Mouse (Mus musculus) T-helper 2 cell (primary cell): Measurements from ENCODE around the gene Pnmal1.

Experiments used
- in situ Hi-C: fragments of 300-600 bp; cut with MboI, MseI; formaldehyde crosslinking; loops from one replicate; pipeline ENCODE4 v1.15.1; 2025; ENCODE audit warnings: high pct_unique_total_duplicates

The Pnmal1 gene

GRCm38 (mm10) chr7:16959539-16960187 is at the start of gene Pnmal1:
Gene Pnmal1, plus strand, starts transcription at chr7:16959679.
- in situ Hi-C loops = no loop called here

- in situ Hi-C loops = no loop called here
Measured at GRCm38 (mm10) chr7:16909909-16910308, 49.6 kb upstream of the Pnmal1 start.

GRCm38 (mm10) chr7:16911904-16912303 is 47.6 kb upstream of the Pnmal1 start:
- in situ Hi-C loops = no loop called here

- in situ Hi-C loops = no loop called here
Measured at GRCm38 (mm10) chr7:16912360-16912759, 47.1 kb upstream of the Pnmal1 start.

- in situ Hi-C loops = no loop called here
Measured at GRCm38 (mm10) chr7:16913806-16914452, 45.5 kb upstream of the Pnmal1 start.

GRCm38 (mm10) chr7:16914453-16915343 is 44.8 kb upstream of the Pnmal1 start:
- in situ Hi-C loops = no loop called here

- in situ Hi-C loops = no loop called here
Measured at GRCm38 (mm10) chr7:16915461-16916340, 43.8 kb upstream of the Pnmal1 start.

GRCm38 (mm10) chr7:16916342-16917265 is 42.9 kb upstream of the Pnmal1 start:
- in situ Hi-C loops = no loop called here

GRCm38 (mm10) chr7:16917447-16917846 is 42.0 kb upstream of the Pnmal1 start:
- in situ Hi-C loops = no loop called here

GRCm38 (mm10) chr7:16918014-16918413 is 41.5 kb upstream of the Pnmal1 start:
- in situ Hi-C loops = no loop called here

- in situ Hi-C loops = no loop called here
Measured at GRCm38 (mm10) chr7:16918670-16919069, 40.8 kb upstream of the Pnmal1 start.

GRCm38 (mm10) chr7:16919395-16920149 is 39.9 kb upstream of the Pnmal1 start:
- in situ Hi-C loops = loop anchor here (5.0 kb wide), 1 partner anchor 62 kb away; no protein-coding TSS in a partner anchor

GRCm38 (mm10) chr7:16920150-16920579 is 39.3 kb upstream of the Pnmal1 start:
- in situ Hi-C loops = loop anchor here (5.0 kb wide), 1 partner anchor 63 kb away; no protein-coding TSS in a partner anchor

- in situ Hi-C loops = loop anchor here (5.0 kb wide), 1 partner anchor 64 kb away; no protein-coding TSS in a partner anchor
Measured at GRCm38 (mm10) chr7:16920818-16921791, 38.4 kb upstream of the Pnmal1 start.

GRCm38 (mm10) chr7:16921881-16922335 is 37.6 kb upstream of the Pnmal1 start:
- in situ Hi-C loops = loop anchor here (5.0 kb wide), 1 partner anchor 65 kb away; no protein-coding TSS in a partner anchor

- in situ Hi-C loops = loop anchor here (5.0 kb wide), 1 partner anchor 65 kb away; no protein-coding TSS in a partner anchor
Measured at GRCm38 (mm10) chr7:16922360-16922973, 37.0 kb upstream of the Pnmal1 start.
